Mouse (Mus musculus) activated CD4-positive, CD25-positive, alpha-beta regulatory T cell, adult 4 months (primary cell): ENCODE measurements around the gene Pank1. TPM values are rescaled to one million over a fixed set of nuclear protein-coding genes. Genes with fewer than 3 reads are reported as not detected.

Experiments
- ATAC-seq: one replicate; pipeline ENCODE4 v1.8.0; 2017
- polyA plus RNA-seq, 2 experiments: library from polyadenylated mRNA; unstranded; fragments of 100-300 nt; shearing (Covaris generic); gene quantifications; one replicate each; pipeline ENCODE4 v1.2.1; 2017

The Pank1 gene
- polyA plus RNA-seq, 2 experiments from 2014 or later: 0.53 to 1.1 TPM

- peak; percentile 94 for ATAC-seq
Measured at GRCm38 (mm10) chr19:34877898-34878602, 1.2 kb downstream of the Pank1 start.

- ATAC-seq: no peak
Measured at GRCm38 (mm10) chr19:34876676-34877075, 2.6 kb downstream of the Pank1 start.

GRCm38 (mm10) chr19:34869375-34869774, 9.9 kb downstream of the Pank1 start:
- no peak for ATAC-seq

- no peak for ATAC-seq
Measured at GRCm38 (mm10) chr19:34868093-34868741, 11.0 kb downstream of the Pank1 start.

- no peak for ATAC-seq
Measured at GRCm38 (mm10) chr19:34863737-34864136, 15.5 kb downstream of the Pank1 start.

- ATAC-seq: no peak
Measured at GRCm38 (mm10) chr19:34856021-34856651, 23.1 kb downstream of the Pank1 start.

GRCm38 (mm10) chr19:34851161-34851560, 28.1 kb downstream of the Pank1 start:
- no peak for ATAC-seq

GRCm38 (mm10) chr19:34849426-34849825, 29.8 kb downstream of the Pank1 start:
- no peak for ATAC-seq

- ATAC-seq: no peak
Measured at GRCm38 (mm10) chr19:34848164-34848563, 31.1 kb downstream of the Pank1 start.

GRCm38 (mm10) chr19:34847103-34847502, 32.2 kb downstream of the Pank1 start:
- no peak for ATAC-seq

GRCm38 (mm10) chr19:34846508-34847038, 32.7 kb downstream of the Pank1 start:
- ATAC-seq: peak; percentile 75

GRCm38 (mm10) chr19:34846005-34846404, 33.2 kb downstream of the Pank1 start:
- ATAC-seq: no peak

- ATAC-seq: no peak
Measured at GRCm38 (mm10) chr19:34845331-34845730, 33.9 kb downstream of the Pank1 start.

GRCm38 (mm10) chr19:34844760-34845159, 34.5 kb downstream of the Pank1 start:
- no peak for ATAC-seq

- no peak for ATAC-seq
Measured at GRCm38 (mm10) chr19:34844047-34844446, 35.2 kb downstream of the Pank1 start.

- no peak for ATAC-seq
Measured at GRCm38 (mm10) chr19:34841719-34842506, 37.3 kb downstream of the Pank1 start.

- ATAC-seq: no peak
Measured at GRCm38 (mm10) chr19:34838624-34839023, 40.6 kb downstream of the Pank1 start.

GRCm38 (mm10) chr19:34831702-34832101, 47.6 kb downstream of the Pank1 start:
- ATAC-seq: no peak

GRCm38 (mm10) chr19:34827916-34828635, 51.2 kb downstream of the Pank1 start:
- ATAC-seq: no peak

- ATAC-seq: no peak
Measured at GRCm38 (mm10) chr19:34827444-34827843, 51.8 kb downstream of the Pank1 start.

- ATAC-seq: peak; percentile 63
Measured at GRCm38 (mm10) chr19:34825946-34826655, 53.2 kb downstream of the Pank1 start.
